Mouse (Mus musculus): ENCODE data around the gene Tacc2.

DNA sequence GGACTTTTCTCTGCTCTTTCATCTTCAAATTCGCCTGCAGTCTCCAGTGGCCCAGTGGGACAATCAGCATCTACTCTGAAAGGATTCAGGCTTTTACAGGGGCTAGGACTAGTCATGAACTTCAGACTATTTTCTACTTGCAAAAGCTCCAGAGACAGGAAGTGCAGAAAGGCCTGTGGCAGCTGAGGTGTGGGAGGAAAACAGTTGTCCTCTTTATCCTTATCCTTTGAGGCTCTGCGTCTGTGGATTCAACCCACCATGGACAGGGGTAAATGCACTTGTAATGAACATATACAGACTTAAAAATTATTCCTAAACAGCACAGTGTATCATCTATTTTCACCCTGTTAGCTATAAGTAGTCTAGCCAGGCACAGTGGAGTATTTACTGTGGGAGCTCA, 27.2 kb downstream of the Tacc2 start:
- TF ChIP-seq CTCF (IDR thresholded peaks at IDR 0.05; ENCODE audit: borderline replicate concordance, insufficient read depth, low read depth, low read length) (no peak), POLR2A (IDR thresholded peaks at IDR 0.05; ENCODE audit: borderline replicate concordance, insufficient read depth, low read length) (no peak)
